Mouse (Mus musculus) MN1 (cell line): ENCODE results near the gene Gm10197.

ENCODE experiments used
- DNase-seq: peaks from one replicate; pipeline ENCODE4 v3.0.0-alpha.2; 2016; ENCODE audit warnings: low spot score

Gm10197 gene

GRCm38 (mm10) chr19:53393646-53394045, 22.1 kb upstream of the Gm10197 start:
- DNase-seq = no peak

- DNase-seq = no peak
These were observed 21.3 kb upstream of the Gm10197 start for GRCm38 (mm10) chr19:53392781-53393343.

DNA sequence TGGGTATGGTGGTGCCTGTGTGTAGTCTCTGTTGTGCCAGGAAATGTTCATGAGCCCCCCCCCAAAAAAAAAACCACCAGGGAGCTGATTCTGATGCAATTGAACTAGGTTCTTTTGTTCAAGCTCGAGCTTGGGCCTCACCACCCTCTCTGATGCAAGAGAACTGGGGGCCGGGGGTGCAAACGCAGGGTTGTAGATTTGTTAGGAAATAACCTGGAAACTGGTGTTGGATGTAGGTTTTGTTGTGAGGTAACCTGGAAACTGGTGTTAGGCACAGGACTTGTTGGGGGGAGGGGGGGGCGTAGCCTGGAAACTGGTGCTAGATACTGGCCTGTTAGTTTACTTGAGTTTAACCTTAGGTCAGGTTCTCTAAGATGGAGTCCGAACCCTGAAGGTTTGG, 20.2 kb upstream of the Gm10197 start:
- DNase-seq = peak; percentile 40

DNA sequence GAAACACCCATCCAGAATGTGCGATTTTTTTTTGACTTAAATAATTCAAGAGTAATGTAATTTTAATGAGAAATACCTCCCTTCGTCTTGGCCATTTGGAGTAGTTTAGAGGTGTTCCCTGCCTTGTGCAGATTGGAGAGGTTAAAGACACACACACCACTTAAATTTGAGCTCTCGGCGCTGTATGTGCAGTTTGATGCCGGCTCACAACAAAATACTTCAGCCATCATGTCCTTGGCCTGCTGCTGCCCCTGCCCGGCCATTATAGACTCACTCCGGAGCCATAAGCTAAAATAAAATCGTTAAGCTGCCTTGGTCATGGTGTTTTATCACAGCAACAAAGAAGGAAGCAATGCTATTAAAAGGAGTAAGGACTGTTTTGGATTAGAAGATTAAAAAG, 19.8 kb upstream of the Gm10197 start:
- peak; percentile 33 for DNase-seq

GRCm38 (mm10) chr19:53390495-53391007, 19.0 kb upstream of the Gm10197 start, which contains the start of gene Smndc1:
Gene Smndc1 (minus strand): TSS chr19:53390578.
- DNase-seq = peak; percentile 100

- DNase-seq = peak; percentile 74
These were observed 18.4 kb upstream of the Gm10197 start for GRCm38 (mm10) chr19:53389851-53390431.

GRCm38 (mm10) chr19:53389417-53389816, 17.9 kb upstream of the Gm10197 start:
- DNase-seq = no peak

GRCm38 (mm10) chr19:53383336-53383735, 11.8 kb upstream of the Gm10197 start:
- DNase-seq = no peak

DNA sequence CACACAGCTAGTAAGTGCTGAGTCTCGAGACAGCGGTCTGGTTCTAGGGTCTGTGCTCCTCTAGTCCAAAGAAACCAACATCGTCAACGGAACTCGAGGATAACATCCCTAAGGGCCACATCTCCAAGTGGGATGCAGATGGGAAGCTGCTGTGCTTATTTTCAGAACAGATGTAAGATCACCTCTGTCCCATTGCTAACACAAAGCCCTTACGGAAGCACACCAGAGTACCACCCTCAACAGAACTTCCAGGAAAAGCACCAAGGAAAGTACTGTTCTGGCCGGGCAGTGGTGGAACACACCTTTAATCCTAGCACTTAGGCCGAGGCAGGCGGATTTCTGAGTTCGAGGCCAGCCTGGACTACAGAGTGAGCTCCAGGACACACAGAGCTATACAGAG, 6.9 kb upstream of the Gm10197 start:
- no peak for DNase-seq

DNA sequence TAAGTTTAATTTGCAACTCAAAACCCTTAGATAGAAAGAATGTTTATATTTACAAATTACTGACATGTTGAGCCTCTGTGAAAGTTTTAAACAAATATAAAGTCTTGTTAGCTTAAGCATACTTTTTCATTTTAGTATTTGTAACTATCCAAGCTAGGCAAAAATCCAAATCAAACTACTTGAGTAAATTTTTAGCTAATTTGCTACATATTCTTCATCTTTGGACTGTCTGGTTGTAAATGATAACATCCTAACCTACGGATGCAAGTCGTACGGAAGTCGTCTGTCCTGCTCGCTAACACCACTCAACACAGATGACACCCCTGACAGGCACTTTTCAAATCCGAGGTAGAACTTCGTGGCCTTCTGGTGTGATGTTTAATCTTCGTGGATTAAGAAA, 6.1 kb upstream of the Gm10197 start:
- no peak for DNase-seq

DNA sequence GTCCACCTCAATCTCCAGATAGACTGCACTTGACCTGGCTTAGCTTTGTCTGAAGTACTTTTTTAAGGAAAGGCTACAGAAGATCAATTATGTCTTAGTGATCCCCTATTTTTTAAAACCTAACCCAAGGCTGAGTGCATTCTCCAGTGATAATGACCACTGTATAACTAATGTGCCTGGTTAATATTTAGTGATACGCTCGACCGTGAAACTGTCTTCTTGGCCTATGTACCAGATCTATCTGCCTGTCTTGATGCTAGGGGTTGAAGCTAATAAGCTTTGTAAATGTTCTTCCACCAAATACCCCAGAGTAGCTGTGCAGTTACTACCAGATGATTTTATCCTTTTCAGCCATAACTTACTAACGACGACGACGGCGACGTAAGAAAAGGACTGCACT, 4.2 kb upstream of the Gm10197 start:
- no peak for DNase-seq

DNA sequence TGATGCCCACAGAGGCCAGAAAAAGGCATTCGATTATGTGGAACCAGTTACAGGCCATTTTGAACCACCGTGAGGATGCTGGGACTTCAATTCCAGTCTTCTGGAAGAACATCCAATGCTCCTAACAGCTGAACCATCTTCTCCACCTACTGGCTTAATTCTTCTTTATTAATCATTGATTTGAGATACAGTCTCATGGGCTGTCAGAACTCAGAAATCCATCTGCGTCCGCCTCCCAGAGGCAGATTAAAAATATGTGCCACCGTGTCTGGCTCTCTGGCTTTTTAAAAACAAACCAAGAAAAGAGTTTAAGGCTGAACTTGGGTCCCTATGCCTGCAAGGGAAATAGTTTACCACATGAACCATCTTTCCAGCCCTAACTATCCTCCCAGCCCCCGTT, 3.7 kb upstream of the Gm10197 start:
- DNase-seq = no peak

DNA sequence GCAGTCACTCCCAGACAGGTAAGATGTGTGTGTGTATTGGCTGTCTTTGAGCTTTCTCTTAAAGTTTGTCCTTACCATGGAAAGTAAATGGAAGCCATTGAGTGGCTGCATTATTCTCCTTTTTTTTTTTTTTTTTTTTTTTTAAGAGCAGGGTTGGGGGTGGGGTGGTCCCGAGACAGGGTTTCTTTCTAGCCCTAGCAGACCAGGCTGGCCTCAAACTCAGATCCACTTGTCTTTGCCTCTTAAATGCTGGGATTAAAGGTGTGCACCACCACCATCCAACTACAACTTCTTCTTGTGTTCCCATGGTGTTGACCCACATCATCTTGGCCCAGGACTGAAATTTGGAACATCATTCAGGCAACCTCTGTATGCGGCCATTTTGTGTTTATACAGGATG, 2.0 kb upstream of the Gm10197 start:
- no peak for DNase-seq

DNA sequence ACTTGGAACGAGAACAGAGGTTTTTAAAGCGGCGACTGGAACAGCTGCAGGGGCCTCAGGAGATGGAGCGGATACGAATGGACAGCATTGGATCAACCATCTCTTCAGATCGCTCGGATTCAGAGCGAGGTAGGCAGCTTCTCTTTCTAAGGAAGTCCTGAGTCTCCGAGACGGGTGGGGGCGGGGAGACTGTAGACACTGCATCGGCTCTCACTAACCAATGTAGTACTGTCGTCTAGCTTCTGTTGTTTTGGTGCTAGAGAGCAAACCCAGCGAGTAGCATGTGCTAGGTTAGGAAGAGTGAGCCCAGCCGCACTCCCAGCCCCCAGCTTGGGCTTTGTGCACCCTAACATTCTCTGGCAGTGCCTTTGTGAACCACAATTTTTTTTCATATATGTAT, 1.3 kb downstream of the Gm10197 start:
- no peak for DNase-seq

DNA sequence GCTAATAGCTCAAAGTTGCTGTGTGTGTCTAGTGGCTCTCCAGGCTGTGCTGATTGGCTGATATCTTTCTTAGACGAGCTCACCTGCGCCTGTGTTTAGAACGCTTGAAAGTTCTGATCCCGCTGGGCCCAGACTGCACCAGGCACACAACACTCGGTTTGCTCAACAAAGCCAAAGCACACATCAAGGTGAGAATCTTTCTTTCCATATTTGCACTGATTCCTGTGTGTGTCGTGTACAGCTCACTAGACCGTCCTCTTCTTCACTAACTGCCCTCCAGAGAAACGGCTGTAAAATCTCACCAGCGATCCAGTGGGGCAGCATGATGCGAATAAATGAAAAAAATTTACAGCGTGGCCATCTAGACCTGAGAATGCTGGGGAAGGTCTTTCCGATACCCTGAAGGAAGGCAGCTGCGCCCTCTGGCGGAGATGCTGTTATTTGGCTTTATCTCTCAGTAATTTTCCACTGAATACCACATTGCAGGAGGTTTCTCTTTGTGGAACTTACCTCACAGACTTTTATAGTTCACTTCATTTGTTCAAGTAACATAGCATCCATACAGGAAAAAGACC, 2.0 kb downstream of the Gm10197 start:
- peak; percentile 78 for DNase-seq

- no peak for DNase-seq
These were observed 4.7 kb downstream of the Gm10197 start for GRCm38 (mm10) chr19:53366881-53367280.

- DNase-seq = no peak
These were observed 5.3 kb downstream of the Gm10197 start for GRCm38 (mm10) chr19:53366057-53366775.

- no peak for DNase-seq
These were observed 6.6 kb downstream of the Gm10197 start for GRCm38 (mm10) chr19:53364963-53365362.

GRCm38 (mm10) chr19:53364551-53364950, 7.0 kb downstream of the Gm10197 start:
- DNase-seq = no peak

- no peak for DNase-seq
These were observed 8.6 kb downstream of the Gm10197 start for GRCm38 (mm10) chr19:53362967-53363366.

DNA sequence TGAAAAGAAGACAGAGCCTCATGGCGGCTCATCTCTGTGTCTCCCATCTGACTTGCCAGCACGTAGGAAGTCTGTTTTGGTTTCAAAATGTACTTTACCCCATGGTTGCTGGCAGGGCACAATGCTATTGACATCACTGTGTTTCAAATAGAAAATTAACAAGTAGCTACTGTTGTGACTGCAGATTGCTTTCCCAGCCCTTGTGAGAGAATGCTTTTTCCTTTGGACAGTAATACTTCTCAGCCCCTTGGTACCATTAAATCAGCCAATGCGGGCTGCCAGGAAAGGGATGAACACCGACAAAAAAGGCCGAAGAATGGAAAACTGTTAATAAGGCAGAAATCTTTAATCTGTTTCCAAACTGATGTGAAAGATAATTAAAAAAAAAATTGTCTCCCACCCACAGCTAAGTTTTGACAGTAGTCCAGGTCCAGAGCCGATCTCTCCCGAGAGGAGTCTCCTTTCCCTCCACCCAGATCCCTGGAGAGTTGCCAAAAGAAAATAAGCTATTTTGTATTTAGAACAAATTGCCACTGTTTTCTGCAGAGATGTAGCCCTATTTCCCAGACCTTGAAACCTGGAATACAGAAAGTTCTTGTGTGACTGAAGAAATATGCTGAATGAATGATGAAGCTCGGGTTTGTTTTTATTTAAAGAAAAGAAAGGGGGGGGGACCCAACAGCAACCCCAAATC, 11.2 kb downstream of the Gm10197 start:
- DNase-seq = peak; percentile 56
